Mouse (Mus musculus) E14TG2a.4 (cell line): Measurements from ENCODE around the gene Nedd4.

Experiments
- CTCF ChIP-seq: conservative IDR thresholded peaks from 2 replicates; pipeline ENCODE4 v1.5.1; 2014; ENCODE audit warnings: low read length
- NANOG ChIP-seq: IDR thresholded peaks from 2 replicates; pipeline ENCODE4 v1.6.1; 2014; ENCODE audit warnings: borderline replicate concordance, low read length, mixed read lengths
- POU5F1 ChIP-seq: IDR thresholded peaks from 2 replicates; pipeline ENCODE4 v1.6.1; 2014; ENCODE audit warnings: low read length, borderline replicate concordance

GRCm38 (mm10) chr9:72781466-72781865 is 119.3 kb downstream of the Nedd4 start:
- TF ChIP-seq CTCF (no peak), POU5F1 (no peak), NANOG (no peak)
